Mouse (Mus musculus): Measurements from ENCODE around the gene Ankrd36. TPM values are rescaled to one million over a fixed set of nuclear protein-coding genes. Genes with fewer than 3 reads are reported as not detected.

Gene Ankrd36
- polyA plus RNA-seq, 1 experiment from 2014 or later: not detected

GRCm38 (mm10) chr11:5625101-5625500, 55.6 kb downstream of the Ankrd36 start:
- H3K4me1 ChIP-seq (replicated peaks; ENCODE audit: insufficient read depth, low read length): no peaks in the 10 kb centered on the region
- no peak for ATAC-seq (replicated peaks; ENCODE audit: low FRiP score, low read depth)
- TF ChIP-seq CTCF (IDR thresholded peaks at IDR 0.05; ENCODE audit: low read depth): no peak
- H3K27me3 ChIP-seq (ENCODE audit: insufficient read depth, low read length): no peaks in the 10 kb centered on the region
- no peak overlapping the region for H3K9ac ChIP-seq (ENCODE audit: low read depth, low read length)
- no peak overlapping the region for H3K4me2 ChIP-seq (ENCODE audit: low read length)
- no peaks in the 10 kb centered on the region for H3K36me3 ChIP-seq (ENCODE audit: insufficient read depth, low read length)
- H3K4me3 ChIP-seq (replicated peaks; ENCODE audit: low read depth, low read length): no peak overlapping the region
- WGBS: 79% methylated on average over 4 of the region's 4 CpGs
- no peak overlapping the region for H3K27ac ChIP-seq
- no peak for DNase-seq (ENCODE audit: low spot score)
- no peaks in the 10 kb centered on the region for H3K9me3 ChIP-seq (replicated peaks; ENCODE audit: low read length)

GRCm38 (mm10) chr11:5629033-5629432, 59.5 kb downstream of the Ankrd36 start:
- H3K9me3 ChIP-seq (replicated peaks; ENCODE audit: low read length): no peaks in the 10 kb centered on the region
- peak; percentile 95 for TF ChIP-seq CTCF (IDR thresholded peaks at IDR 0.05; ENCODE audit: low read depth)
- WGBS: 20% methylated on average over 15 of the region's 15 CpGs
- no peak overlapping the region for H3K4me3 ChIP-seq (replicated peaks; ENCODE audit: low read depth, low read length)
- DNase-seq (ENCODE audit: low spot score) (peak; percentile 83), ATAC-seq (replicated peaks; ENCODE audit: low FRiP score, low read depth) (no peak)
- H3K27me3 ChIP-seq (ENCODE audit: insufficient read depth, low read length): no peaks in the 10 kb centered on the region
- no peak overlapping the region for H3K4me2 ChIP-seq (ENCODE audit: low read length)
- H3K9ac ChIP-seq (ENCODE audit: low read depth, low read length): no peak overlapping the region
- no peaks in the 10 kb centered on the region for H3K36me3 ChIP-seq (ENCODE audit: insufficient read depth, low read length)
- no peak overlapping the region for H3K27ac ChIP-seq
- H3K4me1 ChIP-seq (replicated peaks; ENCODE audit: insufficient read depth, low read length): no peaks in the 10 kb centered on the region

GRCm38 (mm10) chr11:5643085-5643484, 73.6 kb downstream of the Ankrd36 start:
- Histone ChIP-seq H3K4me2 (ENCODE audit: low read length) (no peak overlapping the region), H3K9ac (ENCODE audit: low read depth, low read length) (no peak overlapping the region), H3K27ac (no peak overlapping the region), H3K4me3 (replicated peaks; ENCODE audit: low read depth, low read length) (no peak overlapping the region), H3K36me3 (ENCODE audit: insufficient read depth, low read length) (no peaks in the 10 kb centered on the region), H3K27me3 (ENCODE audit: insufficient read depth, low read length) (no peaks in the 10 kb centered on the region), H3K4me1 (replicated peaks; ENCODE audit: insufficient read depth, low read length) (no peaks in the 10 kb centered on the region), H3K9me3 (replicated peaks; ENCODE audit: low read length) (no peaks in the 10 kb centered on the region)
- no peak for DNase-seq (ENCODE audit: low spot score)
- TF ChIP-seq CTCF (IDR thresholded peaks at IDR 0.05; ENCODE audit: low read depth): no peak
- WGBS: 86% methylated on average over 5 of the region's 5 CpGs
- no peak for ATAC-seq (replicated peaks; ENCODE audit: low FRiP score, low read depth)

GRCm38 (mm10) chr11:5650321-5650720, 80.8 kb downstream of the Ankrd36 start:
- no peaks in the 10 kb centered on the region for H3K36me3 ChIP-seq (ENCODE audit: insufficient read depth, low read length)
- DNase-seq (ENCODE audit: low spot score) (peak; percentile 6), ATAC-seq (replicated peaks; ENCODE audit: low FRiP score, low read depth) (no peak)
- H3K4me1 ChIP-seq (replicated peaks; ENCODE audit: insufficient read depth, low read length): no peaks in the 10 kb centered on the region
- no peak overlapping the region for H3K4me3 ChIP-seq (replicated peaks; ENCODE audit: low read depth, low read length)
- no peak overlapping the region for H3K4me2 ChIP-seq (ENCODE audit: low read length)
- no peaks in the 10 kb centered on the region for H3K27me3 ChIP-seq (ENCODE audit: insufficient read depth, low read length)
- no peak overlapping the region for H3K27ac ChIP-seq
- WGBS: 62% methylated on average over 7 of the region's 7 CpGs
- no peaks in the 10 kb centered on the region for H3K9me3 ChIP-seq (replicated peaks; ENCODE audit: low read length)
- TF ChIP-seq CTCF (IDR thresholded peaks at IDR 0.05; ENCODE audit: low read depth): peak; percentile 64
- no peak overlapping the region for H3K9ac ChIP-seq (ENCODE audit: low read depth, low read length)

GRCm38 (mm10) chr11:5682541-5682940, 113.1 kb downstream of the Ankrd36 start:
- H3K4me1 ChIP-seq (replicated peaks; ENCODE audit: insufficient read depth, low read length): no peaks in the 10 kb centered on the region
- H3K9me3 ChIP-seq (replicated peaks; ENCODE audit: low read length): no peaks in the 10 kb centered on the region
- H3K36me3 ChIP-seq (ENCODE audit: insufficient read depth, low read length): no peaks in the 10 kb centered on the region
- H3K4me3 ChIP-seq (replicated peaks; ENCODE audit: low read depth, low read length): no peak overlapping the region
- no peak overlapping the region for H3K9ac ChIP-seq (ENCODE audit: low read depth, low read length)
- 60% methylated on average over 6 of the region's 6 CpGs for WGBS
- ATAC-seq (replicated peaks; ENCODE audit: low FRiP score, low read depth) (no peak), DNase-seq (ENCODE audit: low spot score) (no peak)
- no peak overlapping the region for H3K4me2 ChIP-seq (ENCODE audit: low read length)
- H3K27ac ChIP-seq: no peak overlapping the region
- no peak for TF ChIP-seq CTCF (IDR thresholded peaks at IDR 0.05; ENCODE audit: low read depth)
- H3K27me3 ChIP-seq (ENCODE audit: insufficient read depth, low read length): no peaks in the 10 kb centered on the region

GRCm38 (mm10) chr11:5684283-5684682, 114.8 kb downstream of the Ankrd36 start:
- Histone ChIP-seq H3K36me3 (ENCODE audit: insufficient read depth, low read length) (no peaks in the 10 kb centered on the region), H3K4me3 (replicated peaks; ENCODE audit: low read depth, low read length) (no peak overlapping the region), H3K27ac (no peak overlapping the region), H3K9ac (ENCODE audit: low read depth, low read length) (no peak overlapping the region), H3K27me3 (ENCODE audit: insufficient read depth, low read length) (no peaks in the 10 kb centered on the region), H3K9me3 (replicated peaks; ENCODE audit: low read length) (no peaks in the 10 kb centered on the region), H3K4me1 (replicated peaks; ENCODE audit: insufficient read depth, low read length) (no peaks in the 10 kb centered on the region), H3K4me2 (ENCODE audit: low read length) (no peak overlapping the region)
- 32% methylated on average over 7 of the region's 7 CpGs for WGBS
- ATAC-seq (replicated peaks; ENCODE audit: low FRiP score, low read depth) (no peak), DNase-seq (ENCODE audit: low spot score) (no peak)
- TF ChIP-seq CTCF (IDR thresholded peaks at IDR 0.05; ENCODE audit: low read depth): no peak

GRCm38 (mm10) chr11:5691775-5692174, 122.3 kb downstream of the Ankrd36 start:
- Histone ChIP-seq H3K4me1 (replicated peaks; ENCODE audit: insufficient read depth, low read length) (no peaks in the 10 kb centered on the region), H3K27me3 (ENCODE audit: insufficient read depth, low read length) (no peaks in the 10 kb centered on the region), H3K9ac (ENCODE audit: low read depth, low read length) (no peak overlapping the region), H3K4me3 (replicated peaks; ENCODE audit: low read depth, low read length) (no peak overlapping the region), H3K36me3 (ENCODE audit: insufficient read depth, low read length) (no peaks in the 10 kb centered on the region), H3K27ac (no peak overlapping the region), H3K9me3 (replicated peaks; ENCODE audit: low read length) (no peaks in the 10 kb centered on the region), H3K4me2 (ENCODE audit: low read length) (no peak overlapping the region)
- 38% methylated on average over 7 of the region's 7 CpGs for WGBS
- DNase-seq (ENCODE audit: low spot score): peak; percentile 82
- ATAC-seq (replicated peaks; ENCODE audit: low FRiP score, low read depth): no peak
- peak; percentile 79 for TF ChIP-seq CTCF (IDR thresholded peaks at IDR 0.05; ENCODE audit: low read depth)

Data from kidney, postnatal 0 days (tissue).